Mouse (Mus musculus) embryonic fibroblast, embryonic 13.5 days (primary cell): ENCODE data around the gene Nkx2-9.

Source experiments
- CTCF ChIP-seq: IDR thresholded peaks from 2 replicates; pipeline ENCODE4 v1.5.1; 2011; ENCODE audit warnings: mild to moderate bottlenecking, control low read depth, low read length, moderate library complexity, borderline replicate concordance; ENCODE audit not compliant: insufficient read depth
- POLR2A ChIP-seq: IDR thresholded peaks from 2 replicates; pipeline ENCODE4 v1.6.1; 2011; ENCODE audit warnings: low read depth, mild to moderate bottlenecking, control low read depth, low read length, moderate library complexity

- no peak for TF ChIP-seq CTCF
- no peak for TF ChIP-seq POLR2A
Measured at GRCm38 (mm10) chr12:56614513-56614912, 1.4 kb upstream of the Nkx2-9 start.
